Mouse (Mus musculus): Measurements from ENCODE around the gene Tubg2.
"Not testable (repeated sequence)": the region's sequence is repeated elsewhere in the genome, so short reads cannot be mapped to it uniquely, and the experiment has no call there.

The Tubg2 gene

GRCm38 (mm10) chr11:101155728-101156371, at the start of gene Tubg2:
Gene Tubg2 (plus strand): TSS chr11:101155907.
- DNase-seq (ENCODE audit: low spot score in 2 of 2) = peak in 1 of 2 experiments; percentile 56

GRCm38 (mm10) chr11:101109351-101109750, 46.4 kb upstream of the Tubg2 start:
- no peak for DNase-seq (ENCODE audit: low spot score in 2 of 2)

GRCm38 (mm10) chr11:101110708-101111107, 45.0 kb upstream of the Tubg2 start:
- no peak for DNase-seq (ENCODE audit: low spot score in 2 of 2)

GRCm38 (mm10) chr11:101111178-101111577, 44.5 kb upstream of the Tubg2 start:
- no peak for DNase-seq (ENCODE audit: low spot score in 2 of 2)

DNA sequence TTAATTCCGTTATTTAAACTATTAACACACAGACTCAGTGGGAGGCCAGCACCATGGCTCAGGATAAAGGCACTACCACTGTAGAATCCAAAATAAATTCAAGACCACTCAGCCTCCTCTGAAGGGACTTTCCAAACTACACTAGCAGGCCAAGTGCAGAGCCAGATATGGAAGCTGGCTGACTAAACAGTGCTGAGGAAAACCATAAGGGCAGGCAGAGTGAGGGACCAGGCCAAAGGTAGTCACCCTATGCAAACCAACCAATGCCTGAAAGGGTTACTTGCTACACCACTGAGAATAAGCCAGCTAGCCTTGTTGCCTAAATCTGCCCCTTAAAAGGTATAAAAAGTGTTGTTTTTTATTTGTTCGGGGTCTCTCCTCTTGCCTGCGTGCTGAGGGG, 43.5 kb upstream of the Tubg2 start:
- no peak for DNase-seq (ENCODE audit: low spot score in 2 of 2)

DNA sequence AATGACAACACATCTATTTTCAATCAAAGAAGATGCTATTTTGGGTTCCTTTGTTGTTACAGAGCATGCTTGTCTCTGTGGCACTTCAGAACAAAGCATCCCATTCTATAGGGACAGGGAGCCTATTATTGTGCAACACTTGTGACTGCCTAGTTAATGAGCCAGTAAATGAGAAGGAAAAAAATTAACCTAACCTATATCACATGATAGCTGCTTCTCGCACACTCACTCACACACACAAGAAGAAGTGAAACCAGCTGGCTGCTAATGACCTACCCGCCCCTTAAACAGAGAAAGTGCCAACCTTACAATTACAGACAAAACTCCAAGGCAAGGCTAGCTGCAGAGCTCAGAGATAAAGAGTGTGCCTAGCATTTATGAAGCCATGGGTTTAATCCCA, 40.1 kb upstream of the Tubg2 start:
- DNase-seq (ENCODE audit: low spot score in 2 of 2) = peak in 1 of 2 experiments; percentile 49

DNA sequence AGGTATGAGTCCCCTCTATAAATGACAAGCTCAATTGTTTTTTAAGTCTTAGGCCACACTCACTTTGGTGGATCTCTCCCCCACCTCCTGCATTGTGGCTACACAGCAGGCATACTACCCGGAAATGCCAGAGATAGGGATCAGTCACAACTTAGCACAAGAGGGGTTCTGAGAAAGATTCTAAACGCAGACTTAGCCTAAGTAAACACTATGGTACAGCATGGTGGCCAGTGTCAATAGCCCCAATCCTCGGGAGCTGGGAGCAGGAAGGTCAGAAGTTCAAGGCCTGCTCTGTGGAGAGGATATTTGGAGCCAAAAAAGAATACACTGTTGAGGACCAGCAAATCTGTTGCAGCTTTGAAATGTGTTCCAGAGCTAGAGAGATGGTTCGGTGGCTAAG, 37.6 kb upstream of the Tubg2 start:
- DNase-seq (ENCODE audit: low spot score in 2 of 2) = no peak

- no peak for DNase-seq (ENCODE audit: low spot score in 2 of 2)
Observed at GRCm38 (mm10) chr11:101119131-101119760, 36.5 kb upstream of the Tubg2 start.

DNA sequence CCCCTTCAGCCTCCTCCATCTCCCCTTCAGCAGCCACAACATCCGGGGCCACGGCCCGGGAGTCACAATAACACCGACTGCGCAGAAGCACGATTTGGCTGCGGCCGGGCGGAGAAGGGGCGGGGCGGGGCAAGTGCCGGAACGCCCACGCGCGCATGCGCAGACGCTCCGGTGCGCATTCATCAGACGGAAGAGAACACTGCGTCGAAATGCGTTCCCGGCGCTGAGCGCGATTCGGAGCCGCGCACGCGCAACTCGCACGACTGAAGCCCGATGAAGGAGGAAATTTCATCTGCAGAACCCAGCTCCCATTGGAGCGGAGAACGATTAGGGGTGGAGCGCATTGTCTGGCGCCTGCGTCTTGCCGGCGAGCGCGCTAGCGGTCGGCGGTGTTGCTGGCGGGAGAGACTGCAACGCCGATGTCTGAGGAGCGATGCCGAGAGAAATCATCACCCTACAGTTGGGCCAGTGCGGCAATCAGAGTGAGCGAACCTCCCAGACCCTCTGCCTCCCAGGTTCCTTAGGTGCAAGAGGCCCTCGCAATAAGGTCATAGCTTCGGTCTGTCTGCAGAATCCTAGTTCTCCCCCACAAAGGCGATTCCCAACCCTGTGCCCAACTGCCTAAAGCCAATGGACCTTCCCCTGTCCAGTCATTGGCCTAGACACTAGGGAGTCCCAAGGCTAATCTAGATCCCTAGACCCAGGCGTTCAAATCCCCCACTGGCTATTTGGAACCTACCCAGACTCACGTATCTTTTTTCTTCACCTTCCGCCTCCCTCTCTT, 35.8 kb upstream of the Tubg2 start, which contains the start of the genes Retreg3 and Tubg1:
Retreg3 (minus strand) TSS at position 133 of the 784 bp plus-strand sequence.
Tubg1 (plus strand) TSS at position 178 of the 784 bp plus-strand sequence.
- peak; percentile 99 for DNase-seq (ENCODE audit: low spot score in 2 of 2)

GRCm38 (mm10) chr11:101120545-101121188, 35.0 kb upstream of the Tubg2 start:
- no peak for DNase-seq (ENCODE audit: low spot score in 2 of 2)

- not testable (repeated sequence) for DNase-seq (ENCODE audit: low spot score in 2 of 2)
Observed at GRCm38 (mm10) chr11:101124494-101124893, 31.2 kb upstream of the Tubg2 start.

- not testable (repeated sequence) for DNase-seq (ENCODE audit: low spot score in 2 of 2)
Observed at GRCm38 (mm10) chr11:101125008-101125407, 30.7 kb upstream of the Tubg2 start.

- peak in 1 of 2 experiments; percentile 36 for DNase-seq (ENCODE audit: low spot score in 2 of 2)
Observed at GRCm38 (mm10) chr11:101127075-101127474, 28.6 kb upstream of the Tubg2 start.

GRCm38 (mm10) chr11:101128996-101129577, 26.6 kb upstream of the Tubg2 start:
- no peak for DNase-seq (ENCODE audit: low spot score in 2 of 2)

GRCm38 (mm10) chr11:101130056-101130756, 25.5 kb upstream of the Tubg2 start:
- DNase-seq (ENCODE audit: low spot score in 2 of 2) = no peak

- no peak for DNase-seq (ENCODE audit: low spot score in 2 of 2)
Observed at GRCm38 (mm10) chr11:101131187-101131586, 24.5 kb upstream of the Tubg2 start.

GRCm38 (mm10) chr11:101131701-101132100, 24.0 kb upstream of the Tubg2 start:
- DNase-seq (ENCODE audit: low spot score in 2 of 2) = no peak

DNA sequence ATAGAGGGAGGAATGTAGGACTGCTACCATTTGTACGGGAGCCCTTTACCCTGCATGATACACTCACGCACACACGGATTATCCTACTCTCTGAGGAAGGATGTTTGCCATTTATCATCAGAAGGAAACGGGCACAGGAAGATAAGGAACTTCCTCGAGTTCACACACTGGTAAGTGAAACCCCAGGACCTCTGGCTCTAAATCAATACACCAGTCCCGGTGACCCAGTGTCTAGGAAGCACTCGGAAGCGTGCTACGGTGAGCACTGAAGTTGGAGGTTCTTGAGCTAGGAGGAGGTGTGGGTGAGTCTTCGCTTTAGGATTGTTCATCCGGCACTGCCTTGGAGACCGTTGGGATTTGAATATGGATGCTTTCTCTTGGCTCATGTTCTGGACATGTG, 22.7 kb upstream of the Tubg2 start:
- DNase-seq (ENCODE audit: low spot score in 2 of 2) = no peak

- no peak for DNase-seq (ENCODE audit: low spot score in 2 of 2)
Observed at GRCm38 (mm10) chr11:101134217-101134865, 21.4 kb upstream of the Tubg2 start.

- no peak for DNase-seq (ENCODE audit: low spot score in 2 of 2)
Observed at GRCm38 (mm10) chr11:101137000-101137399, 18.7 kb upstream of the Tubg2 start.
